Mouse (Mus musculus): ENCODE results near the gene Plekhm1.

GRCm38 (mm10) chr11:103365530-103365929, 47.0 kb downstream of the Plekhm1 start:
- TF ChIP-seq CTCF (IDR thresholded peaks at IDR 0.05; ENCODE audit: control insufficient read depth, insufficient read depth, low read length): no peak
- no peak for TF ChIP-seq POLR2A (IDR thresholded peaks at IDR 0.05; ENCODE audit: borderline replicate concordance, control insufficient read depth, low read depth, low read length)

Measured in bone marrow, adult 2 months (tissue).